Mouse (Mus musculus) ES-Bruce4 (cell line): ENCODE measurements around the gene Sos1. TPM values are rescaled to one million over a fixed set of nuclear protein-coding genes. Genes with fewer than 3 reads are reported as not detected.
A peak's percentile ranks its signal among the peaks of the same experiment; 100 is the strongest.

Experiments
- H3K27ac ChIP-seq: 2 replicates; pipeline ENCODE4 v1.5.1; 2012; ENCODE audit warnings: low read length, inconsistent platforms; ENCODE audit not compliant: insufficient read depth
- H3K27me3 ChIP-seq: 2 replicates; pipeline ENCODE4 v1.6.1; 2012; ENCODE audit warnings: mild to moderate bottlenecking, low read length, inconsistent platforms; ENCODE audit not compliant: control insufficient read depth, poor library complexity, insufficient read depth, severe bottlenecking
- H3K36me3 ChIP-seq: 2 replicates; pipeline ENCODE4 v1.6.1; 2012; ENCODE audit warnings: inconsistent platforms, mild to moderate bottlenecking, low read length, moderate library complexity; ENCODE audit not compliant: control insufficient read depth, poor library complexity, insufficient read depth, severe bottlenecking
- H3K4me1 ChIP-seq: one replicate; pipeline ENCODE4 v1.8.1; 2011; ENCODE audit warnings: low read length; ENCODE audit not compliant: control insufficient read depth, insufficient read depth
- H3K4me3 ChIP-seq: 2 replicates; pipeline ENCODE4 v1.5.1; 2011; ENCODE audit warnings: low read depth, mild to moderate bottlenecking, low read length
- H3K9ac ChIP-seq: 2 replicates; pipeline ENCODE4 v1.6.1; 2012; ENCODE audit warnings: low read depth, mild to moderate bottlenecking, inconsistent platforms; ENCODE audit not compliant: poor library complexity, severe bottlenecking
- H3K9me3 ChIP-seq: replicated peaks from 2 replicates; pipeline ENCODE4 v1.6.1; 2012; ENCODE audit warnings: mild to moderate bottlenecking, low read length, inconsistent platforms; ENCODE audit not compliant: control insufficient read depth, poor library complexity, insufficient read depth, severe bottlenecking
- CTCF ChIP-seq: IDR thresholded peaks from one replicate; pipeline ENCODE4 v1.8.1; 2011; ENCODE audit warnings: low read depth, low read length
- EP300 ChIP-seq: IDR thresholded peaks from 2 replicates; pipeline ENCODE4 v1.6.1; 2011; ENCODE audit warnings: low read depth, low read length; ENCODE audit not compliant: insufficient read depth
- POLR2A ChIP-seq: IDR thresholded peaks from one replicate; pipeline ENCODE4 v1.8.1; 2011; ENCODE audit warnings: low read length; ENCODE audit not compliant: insufficient read depth
- polyA plus RNA-seq: library from polyadenylated mRNA; stranded (reverse); fragments of >200 nt; gene quantifications from 2 replicates; pipeline ENCODE4 v1.2.4, GENCODE M21; 2011; ENCODE audit warnings: low read depth; ENCODE audit not compliant: missing spikeins, insufficient read depth, insufficient read length

Sos1 gene
- polyA plus RNA-seq, result 40.3 and 43.1 TPM in 2 replicates

- H3K4me1 ChIP-seq, result no peaks in the 10 kb centered on the region
- TF ChIP-seq EP300, result peak; percentile 74; the same call in 1 of the 2 replicates
- TF ChIP-seq CTCF, result no peak
- TF ChIP-seq POLR2A, result peak; percentile 19
These were observed at the start of gene Sos1 for GRCm38 (mm10) chr17:80480031-80480854. TSS of gene Sos1 (minus strand) at chr17:80480453.

GRCm38 (mm10) chr17:80523231-80523630 is 43.0 kb upstream of the Sos1 start:
- H3K36me3 ChIP-seq, result no peaks in the 10 kb centered on the region
- H3K4me1 ChIP-seq, result no peaks in the 10 kb centered on the region
- H3K9me3 ChIP-seq, result no peaks in the 10 kb centered on the region
- no peak overlapping the region for H3K4me3 ChIP-seq
- TF ChIP-seq EP300, result no peak
- H3K27ac ChIP-seq, result no peak overlapping the region
- H3K9ac ChIP-seq, result no peak overlapping the region
- H3K27me3 ChIP-seq, result no peaks in the 10 kb centered on the region; the same call in 1 of the 2 replicates

More at GRCm38 (mm10) chr17:80480031-80480854, at the start of gene Sos1:
- H3K27me3 ChIP-seq, result no peaks in the 10 kb centered on the region
- H3K9me3 ChIP-seq, result no peaks in the 10 kb centered on the region
- 0 out of 2 replicates have a peak, but pooled peaks cover 4% of the 10 kb centered on the region for H3K36me3 ChIP-seq
- H3K4me3 ChIP-seq, result peak within 1 kb of the TSS; percentile 82
- H3K9ac ChIP-seq, result peak within 1 kb of the TSS; percentile 100
- peak within 1 kb of the TSS; percentile 86 for H3K27ac ChIP-seq

GRCm38 (mm10) chr17:80522229-80522556 is 41.9 kb upstream of the Sos1 start:
- H3K27ac ChIP-seq, result no peak overlapping the region
- H3K9me3 ChIP-seq, result no peaks in the 10 kb centered on the region
- TF ChIP-seq CTCF (no peak), EP300 (no peak), POLR2A (no peak)
- H3K36me3 ChIP-seq, result no peaks in the 10 kb centered on the region
- H3K4me1 ChIP-seq, result no peaks in the 10 kb centered on the region
- H3K4me3 ChIP-seq, result no peak overlapping the region
- no peak overlapping the region for H3K9ac ChIP-seq
- no peaks in the 10 kb centered on the region; the same call in 1 of the 2 replicates for H3K27me3 ChIP-seq

DNA sequence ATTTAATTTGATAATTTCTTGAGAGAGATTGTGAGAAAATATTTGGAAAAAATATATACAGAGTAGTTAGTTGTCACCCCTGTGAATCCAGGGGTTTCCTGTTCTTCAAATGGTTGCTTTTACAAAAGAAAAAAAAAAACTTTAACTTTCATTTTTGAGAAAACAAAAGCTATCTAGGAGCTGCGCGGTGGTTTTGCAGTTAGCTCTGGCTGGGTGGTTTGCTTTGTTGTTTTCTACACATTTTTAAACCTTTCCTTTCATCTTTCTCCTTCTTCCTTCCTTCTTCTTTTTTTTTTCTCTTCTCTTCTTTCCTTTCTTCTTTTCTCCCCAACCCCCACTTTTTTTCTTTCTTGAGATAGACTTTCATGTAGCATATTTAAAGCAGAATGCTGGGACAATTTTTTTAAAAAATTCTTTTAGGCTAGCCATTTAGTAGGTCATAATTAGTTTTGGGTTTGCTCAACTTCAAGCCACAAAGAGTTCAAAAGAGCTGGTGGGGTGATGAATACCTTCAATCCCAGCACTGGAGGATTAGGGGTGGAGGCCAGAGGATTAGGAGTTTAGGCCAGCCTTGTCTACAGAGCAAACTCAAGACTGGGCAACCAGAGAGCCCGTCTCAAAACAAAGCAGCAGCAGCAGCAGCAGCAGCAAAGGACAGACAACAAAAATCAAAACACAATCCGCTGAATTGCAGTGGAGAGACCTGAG is 41.4 kb upstream of the Sos1 start:
- no peak for TF ChIP-seq POLR2A
- Histone ChIP-seq H3K36me3 (no peaks in the 10 kb centered on the region), H3K4me3 (no peak overlapping the region), H3K4me1 (no peaks in the 10 kb centered on the region), H3K9ac (no peak overlapping the region), H3K27ac (no peak overlapping the region), H3K9me3 (no peaks in the 10 kb centered on the region), H3K27me3 (no peaks in the 10 kb centered on the region)

- Histone ChIP-seq H3K27me3 (no peaks in the 10 kb centered on the region), H3K9me3 (no peaks in the 10 kb centered on the region), H3K9ac (no peak overlapping the region), H3K36me3 (no peaks in the 10 kb centered on the region), H3K27ac (no peak overlapping the region), H3K4me3 (no peak overlapping the region), H3K4me1 (no peaks in the 10 kb centered on the region)
- TF ChIP-seq POLR2A (no peak), CTCF (no peak), EP300 (no peak)
These were observed 40.3 kb upstream of the Sos1 start for GRCm38 (mm10) chr17:80520537-80520936.

- Histone ChIP-seq H3K27ac (no peak overlapping the region), H3K4me1 (no peaks in the 10 kb centered on the region), H3K4me3 (no peak overlapping the region), H3K9ac (no peak overlapping the region), H3K36me3 (no peaks in the 10 kb centered on the region), H3K27me3 (no peaks in the 10 kb centered on the region), H3K9me3 (no peaks in the 10 kb centered on the region)
- TF ChIP-seq POLR2A (no peak), CTCF (no peak), EP300 (no peak)
These were observed 38.6 kb upstream of the Sos1 start for GRCm38 (mm10) chr17:80518811-80519210.
